Mouse (Mus musculus) limb, embryonic 10.5 days (tissue): ENCODE measurements at regions not wholly inside any gene's neighbourhood (a gene's known extent, or its start where the extent isn't known, plus 50 kb on each side); places are given as distances from the start of the nearest gene placed in this dataset.
A peak's percentile ranks its signal among the peaks of the same experiment; 100 is the strongest.

Experiments
- DNase-seq: peaks from one replicate; pipeline ENCODE4 v3.0.0-alpha.2; 2017; ENCODE audit warnings: low spot score
- H3K27ac ChIP-seq: fragments of 300-500 bp; sonication (generic); 2 replicates; pipeline ENCODE4 v1.5.1; 2016; ENCODE audit warnings: mild to moderate bottlenecking
- H3K27me3 ChIP-seq: fragments of 300-500 bp; sonication (generic); 2 replicates; pipeline ENCODE4 v1.6.1; 2016; ENCODE audit warnings: low read depth, mild to moderate bottlenecking; ENCODE audit not compliant: poor library complexity, severe bottlenecking
- H3K36me3 ChIP-seq: fragments of 300-500 bp; sonication (generic); 2 replicates; pipeline ENCODE4 v1.6.1; 2016; ENCODE audit warnings: mild to moderate bottlenecking, moderate library complexity
- H3K4me1 ChIP-seq: fragments of 300-500 bp; sonication (generic); 2 replicates; pipeline ENCODE4 v1.6.1; 2016
- H3K4me3 ChIP-seq: fragments of 300-500 bp; sonication (generic); 2 replicates; pipeline ENCODE4 v1.5.1; 2016; ENCODE audit warnings: mild to moderate bottlenecking, moderate library complexity
- H3K9me3 ChIP-seq: fragments of 300-500 bp; sonication (generic); replicated peaks from 2 replicates; pipeline ENCODE4 v1.6.1; 2016; ENCODE audit warnings: mild to moderate bottlenecking
- WGBS: fragments of 180-500 bp; shearing (Covaris S2); methylation state at CpG from one replicate; pipeline ENCODE4 v1.1.7; 2016; 5-methylcytosine and 5-hydroxymethylcytosine counted together

- DNase-seq = no peak
- WGBS = 89% methylated on average over 7 of the region's 7 CpGs
- H3K4me3 ChIP-seq = no peak overlapping the region
- no peaks in the 10 kb centered on the region for H3K9me3 ChIP-seq
- no peaks in the 10 kb centered on the region for H3K36me3 ChIP-seq
- no peaks in the 10 kb centered on the region for H3K27me3 ChIP-seq
- peaks cover 3% of the 10 kb centered on the region; the same call in 1 of the 2 replicates for H3K4me1 ChIP-seq
- H3K27ac ChIP-seq = no peak overlapping the region
Measured at GRCm38 (mm10) chr19:49860761-49861160, 817.7 kb downstream of the Sorcs1 start.

GRCm38 (mm10) chr19:49855481-49856035, 822.9 kb downstream of the Sorcs1 start:
- peak; percentile 41 for DNase-seq
- Histone ChIP-seq H3K9me3 (no peaks in the 10 kb centered on the region), H3K4me1 (peaks cover 12% of the 10 kb centered on the region), H3K4me3 (no peak overlapping the region), H3K27me3 (no peaks in the 10 kb centered on the region), H3K36me3 (no peaks in the 10 kb centered on the region), H3K27ac (peak overlapping the region; percentile 72)
- WGBS = 36% methylated on average over 9 of the region's 9 CpGs

GRCm38 (mm10) chr19:49841984-49842383, 836.5 kb downstream of the Sorcs1 start:
- no peak overlapping the region for H3K27ac ChIP-seq
- H3K36me3 ChIP-seq = no peaks in the 10 kb centered on the region
- WGBS = 91% methylated on average over 5 of the region's 5 CpGs
- H3K4me3 ChIP-seq = no peak overlapping the region
- no peaks in the 10 kb centered on the region for H3K27me3 ChIP-seq
- no peaks in the 10 kb centered on the region for H3K9me3 ChIP-seq
- H3K4me1 ChIP-seq = no peaks in the 10 kb centered on the region
- no peak for DNase-seq

GRCm38 (mm10) chr19:49839153-49839911, 839.1 kb downstream of the Sorcs1 start:
- no peak for DNase-seq
- H3K4me3 ChIP-seq = no peak overlapping the region
- H3K27ac ChIP-seq = no peak overlapping the region
- no peaks in the 10 kb centered on the region for H3K27me3 ChIP-seq
- no peaks in the 10 kb centered on the region for H3K4me1 ChIP-seq
- H3K36me3 ChIP-seq = no peaks in the 10 kb centered on the region
- WGBS = 82% methylated on average over 2 of the region's 2 CpGs
- H3K9me3 ChIP-seq = no peaks in the 10 kb centered on the region

- no peak for DNase-seq
Measured at GRCm38 (mm10) chr19:49830918-49831317, 847.5 kb downstream of the Sorcs1 start.

GRCm38 (mm10) chr19:49805636-49806397, 872.6 kb downstream of the Sorcs1 start:
- no peaks in the 10 kb centered on the region for H3K36me3 ChIP-seq
- DNase-seq = no peak
- no peaks in the 10 kb centered on the region for H3K4me1 ChIP-seq
- no peak overlapping the region for H3K27ac ChIP-seq
- 71% methylated on average over 3 of the region's 3 CpGs for WGBS
- H3K9me3 ChIP-seq = no peaks in the 10 kb centered on the region
- no peak overlapping the region for H3K4me3 ChIP-seq
- no peaks in the 10 kb centered on the region for H3K27me3 ChIP-seq

More at GRCm38 (mm10) chr19:49830918-49831317, 847.5 kb downstream of the Sorcs1 start:
- WGBS = 62% methylated on average over 6 of the region's 6 CpGs
- H3K9me3 ChIP-seq = no peaks in the 10 kb centered on the region
- H3K4me3 ChIP-seq = no peak overlapping the region
- no peak overlapping the region for H3K27ac ChIP-seq
- H3K4me1 ChIP-seq = no peaks in the 10 kb centered on the region
- no peaks in the 10 kb centered on the region for H3K27me3 ChIP-seq
- H3K36me3 ChIP-seq = no peaks in the 10 kb centered on the region
